Mouse (Mus musculus): ENCODE measurements around the gene Myo15b.

GRCm38 (mm10) chr11:115886446-115886845 lies 28.2 kb downstream of the Myo15b start:
- no peak for TF ChIP-seq POLR2A (IDR thresholded peaks at IDR 0.05; ENCODE audit: insufficient read depth, low read depth, low read length)
- TF ChIP-seq CTCF (IDR thresholded peaks at IDR 0.05), result no peak
